29 mouse cellular contexts compared by ENCODE assay signal in genomic region chr7:127725924-127726323, GRCm38 (mm10). TPM values are rescaled to one million over a fixed set of nuclear protein-coding genes. Genes with fewer than 3 reads are reported as not detected.
"Had no signal": no experiment of that assay in that cellular context is flagged by ENCODE, and none has a peak within 500 bp of the region (broad histone marks: within the 10 kb centered on the region; RNA-seq: fewer than 3 reads in every experiment).

No protein-coding gene starts in this region.

- H3K4me3 ChIP-seq: layer of hippocampus, adult 2 months; left cerebral cortex, adult 2 months; stomach, embryonic 15.5 days had no signal

- H3K27ac ChIP-seq: kidney, postnatal 0 days; layer of hippocampus, adult 2 months; left cerebral cortex, adult 2 months; liver, embryonic 14.5 days; stomach, embryonic 15.5 days had no signal

- DNase-seq: kidney, postnatal 25 days; layer of hippocampus, adult 9-11 months; layer of hippocampus, postnatal 36 days; liver, postnatal 0 days; lung, embryonic 14.5 days; lung, postnatal 14 days; lung, postnatal 4 days; midbrain, embryonic 14.5 days; right cerebral cortex, adult 18-20 months; right cerebral cortex, postnatal 14 days; spleen, adult 18-20 months; thymus, adult 2 months; thymus, postnatal 14 days; thymus, postnatal 4 days had no signal

- H3K36me3 ChIP-seq: stomach, embryonic 15.5 days had no signal

- H3K4me1 ChIP-seq: stomach, embryonic 15.5 days had no signal

- H3K9ac ChIP-seq: liver, embryonic 14.5 days; liver, postnatal 0 days; lung, embryonic 14.5 days; stomach, embryonic 15.5 days had no signal

- H3K9me3 ChIP-seq: stomach, embryonic 15.5 days had no signal

- H3K4me2 ChIP-seq: lung, embryonic 14.5 days; midbrain, embryonic 11.5 days; stomach, embryonic 15.5 days had no signal

- H3K27me3 ChIP-seq: stomach, embryonic 15.5 days had no signal

- ATAC-seq: liver, postnatal 0 days had no signal

RNA-seq across cellular contexts. Expression of gene Ctf2, which starts 6.0 kb away (rescaled TPM):
- total RNA-seq: layer of hippocampus, adult 2 months; layer of hippocampus, postnatal 36 days; left cerebral cortex, adult 2 months; left cerebral cortex, postnatal 10 days; left cerebral cortex, postnatal 36 days; liver, adult 2 months; megakaryocyte progenitor cell, adult 5-6 weeks; megakaryocyte-erythroid progenitor cell, adult 5-6 weeks; midbrain, postnatal 0 days had no signal
- polyA plus RNA-seq: kidney, postnatal 0 days; large intestine, adult 2 months; liver, adult 2 months; liver, postnatal 0 days; lung, embryonic 14.5 days; midbrain, postnatal 0 days; neural tube, embryonic 11.5 days; testis, adult 2 months; thymus, adult 2 months had no signal
